Mouse (Mus musculus): ENCODE results near the gene Fam149a.
A peak's percentile ranks its signal among the peaks of the same experiment; 100 is the strongest.

Gene Fam149a

GRCm38 (mm10) chr8:45381963-45382347 is at the start of gene Fam149a:
Gene Fam149a, minus strand, starts transcription at chr8:45382291.
- no peak for DNase-seq

- DNase-seq, result no peak
Observed at GRCm38 (mm10) chr8:45420151-45420550, 38.1 kb upstream of the Fam149a start.

- no peak for DNase-seq
Observed at GRCm38 (mm10) chr8:45414965-45415364, 32.9 kb upstream of the Fam149a start.

GRCm38 (mm10) chr8:45410882-45411281 is 28.8 kb upstream of the Fam149a start, which contains the start of gene Tlr3:
Gene Tlr3, minus strand, starts transcription at chr8:45411080.
- DNase-seq, result no peak

GRCm38 (mm10) chr8:45410146-45410880 is 28.2 kb upstream of the Fam149a start:
- DNase-seq, result peak; percentile 14

DNA sequence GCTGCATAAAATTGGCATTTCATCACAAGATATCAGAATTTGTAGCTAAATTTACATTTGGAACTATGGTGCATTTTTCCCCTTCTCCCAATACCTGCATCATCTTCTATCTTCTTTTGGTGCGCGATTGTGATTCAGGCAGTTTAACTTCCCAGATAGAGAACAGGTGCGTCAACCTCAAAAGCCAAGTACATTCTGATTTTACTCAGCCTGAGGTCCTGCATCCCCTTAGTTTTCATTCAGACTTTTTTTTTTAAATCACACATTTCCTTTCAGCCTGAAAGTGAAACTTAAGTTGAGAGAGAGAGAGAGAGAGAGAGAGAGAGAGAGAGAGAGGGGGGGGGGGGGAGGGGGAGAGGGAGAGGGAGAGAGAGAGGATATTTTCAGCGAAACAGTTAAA is 27.6 kb upstream of the Fam149a start:
- no peak for DNase-seq

- no peak for DNase-seq
Observed at GRCm38 (mm10) chr8:45383250-45383649, 1.2 kb upstream of the Fam149a start.

DNA sequence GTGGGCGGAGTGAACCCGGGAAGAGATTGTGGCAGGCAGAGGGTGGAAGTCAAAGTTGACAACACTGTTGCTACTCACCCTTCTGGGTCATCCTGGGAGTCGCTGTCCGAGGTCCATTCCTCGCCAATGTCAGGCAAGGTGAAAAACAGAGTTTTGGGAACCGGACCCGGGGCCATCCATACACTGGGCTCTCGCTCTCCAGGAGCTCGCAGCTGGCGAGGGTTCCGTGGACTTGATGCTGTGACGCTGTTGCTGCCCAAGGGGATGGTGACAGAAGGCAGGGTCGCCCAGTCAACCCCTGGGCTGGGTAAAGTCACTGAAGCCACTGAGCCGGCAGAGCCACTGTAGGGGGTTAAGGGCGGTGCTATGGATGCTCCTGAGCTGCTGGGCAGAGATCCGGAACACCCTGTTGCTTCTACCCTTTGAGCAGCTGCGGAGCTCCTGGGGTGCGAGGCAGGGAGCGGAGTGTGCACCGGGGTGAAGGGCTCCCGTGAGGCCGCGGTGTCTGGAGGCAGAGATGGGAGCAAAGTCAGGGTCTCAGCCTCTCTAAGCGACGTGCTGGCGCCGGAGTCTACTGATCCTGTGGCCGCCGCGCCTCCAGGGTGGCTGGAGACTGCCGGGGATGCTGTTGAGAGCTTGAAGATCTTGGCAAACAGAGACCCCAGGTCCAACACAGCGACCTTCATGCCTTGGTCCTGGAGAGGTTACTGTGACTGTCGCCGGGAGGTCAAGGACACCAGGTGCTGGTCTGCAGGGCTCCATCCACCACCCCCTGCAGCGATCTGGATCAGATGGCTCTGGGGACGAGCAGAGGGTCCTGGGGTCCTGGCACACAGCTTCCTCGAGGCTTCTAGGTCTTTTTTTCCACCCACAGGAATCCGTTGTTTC is 772 bp downstream of the Fam149a start:
- DNase-seq, result no peak

DNA sequence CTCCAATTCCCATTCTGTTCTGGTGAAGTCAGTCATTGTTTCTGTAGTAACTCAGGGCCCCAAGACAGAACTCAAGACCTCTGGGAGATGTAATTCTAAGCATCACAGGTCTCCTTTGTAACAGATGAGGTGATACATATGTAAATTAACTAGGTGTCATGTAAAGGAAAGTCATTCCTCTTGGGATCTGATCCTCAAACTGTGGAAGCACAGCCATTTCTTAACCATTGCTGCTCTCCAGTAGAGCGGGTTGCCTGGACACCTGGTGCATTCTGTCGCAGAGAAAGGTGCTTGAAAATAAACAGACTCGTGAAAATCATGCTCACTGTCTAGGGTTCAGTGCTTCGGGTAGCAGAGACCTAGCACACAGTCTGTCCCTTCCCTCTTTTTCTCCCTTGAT is 1.5 kb downstream of the Fam149a start:
- DNase-seq, result no peak

GRCm38 (mm10) chr8:45374071-45374470 is 8.0 kb downstream of the Fam149a start:
- no peak for DNase-seq

GRCm38 (mm10) chr8:45367154-45367553 is 14.9 kb downstream of the Fam149a start:
- DNase-seq, result no peak

DNA sequence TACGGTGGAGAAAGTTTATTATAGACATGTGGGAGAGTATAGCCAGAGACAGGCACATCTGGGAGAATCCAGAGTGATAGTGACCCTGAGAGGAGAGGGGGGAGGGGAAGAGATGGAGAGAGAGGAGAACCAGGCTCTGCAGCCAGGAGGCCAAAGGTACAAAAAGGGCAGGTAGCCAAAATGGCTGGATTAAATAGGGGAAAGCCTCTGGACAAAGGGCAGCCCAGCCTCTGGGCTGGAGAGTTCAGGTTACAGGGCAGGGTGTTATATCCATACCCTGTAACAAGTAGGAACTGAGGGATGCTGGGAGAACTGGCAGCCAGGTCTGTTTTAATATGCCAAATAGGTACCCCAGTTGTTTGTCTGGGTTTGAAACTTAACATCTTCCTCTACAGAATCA is 18.9 kb downstream of the Fam149a start:
- DNase-seq, result no peak

DNA sequence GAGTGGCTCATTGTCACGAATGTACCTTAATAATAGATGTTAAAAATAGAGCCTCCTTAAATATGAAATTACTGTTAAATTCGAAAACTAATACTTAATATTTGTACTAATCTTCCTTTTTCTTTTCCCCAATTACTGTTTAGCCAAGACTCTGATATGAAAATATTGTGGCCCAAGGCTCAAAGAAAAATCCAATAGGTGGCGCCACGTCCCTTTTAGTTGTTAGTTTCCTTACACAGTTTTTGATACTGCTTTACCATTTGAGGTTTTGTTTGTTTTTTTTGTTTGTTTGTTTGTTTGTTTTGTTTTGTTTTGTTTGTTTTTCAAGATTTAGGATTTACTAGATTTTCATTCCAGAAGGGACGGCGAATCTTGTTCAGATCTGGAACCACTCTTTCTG is 19.8 kb downstream of the Fam149a start:
- DNase-seq, result peak; percentile 26

DNA sequence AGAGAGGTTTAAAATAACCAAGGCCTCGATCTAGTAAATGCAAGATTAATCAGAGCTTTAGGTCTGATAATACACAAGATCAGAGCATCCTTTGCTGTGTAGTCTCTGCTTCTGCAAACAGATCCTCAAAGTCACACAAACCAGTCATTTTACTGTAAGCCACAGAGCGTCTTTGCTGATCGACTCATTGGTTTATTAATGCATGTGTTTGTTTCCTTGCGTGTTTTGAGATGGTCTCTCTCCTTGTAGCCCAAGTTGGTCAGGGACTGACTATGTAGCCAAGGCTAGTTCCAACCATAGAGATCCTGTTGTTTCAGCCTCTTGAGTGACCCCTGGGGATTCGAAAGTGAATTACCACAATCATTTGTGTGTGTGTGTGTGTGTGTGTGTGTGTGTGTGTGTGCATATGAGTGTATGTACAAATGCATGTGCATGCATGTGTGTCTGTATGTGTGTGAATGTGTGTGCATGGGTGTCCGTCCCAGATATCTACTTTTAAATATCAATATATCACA is 22.9 kb downstream of the Fam149a start:
- DNase-seq, result no peak

GRCm38 (mm10) chr8:45358132-45358918 is 23.8 kb downstream of the Fam149a start:
- DNase-seq, result peak; percentile 42

DNA sequence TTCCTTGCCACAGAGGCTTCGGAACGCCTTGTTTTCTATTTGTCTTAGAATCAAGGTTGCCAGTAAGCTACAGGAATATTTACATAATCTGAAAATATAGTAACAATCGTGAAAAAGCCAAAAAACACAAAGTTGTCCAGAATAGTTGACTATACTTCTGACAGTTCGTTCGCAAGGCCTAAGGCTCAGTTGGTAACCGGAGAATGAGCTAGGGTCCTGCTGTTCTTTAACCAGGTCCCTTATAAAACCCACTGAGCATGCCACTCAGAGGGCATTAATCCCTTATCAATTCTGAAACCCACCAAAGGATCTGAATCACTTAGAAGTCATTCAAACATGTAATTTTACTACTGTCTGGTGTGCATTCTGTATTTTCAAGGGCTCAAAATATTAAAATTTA is 26.3 kb downstream of the Fam149a start:
- DNase-seq, result no peak

DNA sequence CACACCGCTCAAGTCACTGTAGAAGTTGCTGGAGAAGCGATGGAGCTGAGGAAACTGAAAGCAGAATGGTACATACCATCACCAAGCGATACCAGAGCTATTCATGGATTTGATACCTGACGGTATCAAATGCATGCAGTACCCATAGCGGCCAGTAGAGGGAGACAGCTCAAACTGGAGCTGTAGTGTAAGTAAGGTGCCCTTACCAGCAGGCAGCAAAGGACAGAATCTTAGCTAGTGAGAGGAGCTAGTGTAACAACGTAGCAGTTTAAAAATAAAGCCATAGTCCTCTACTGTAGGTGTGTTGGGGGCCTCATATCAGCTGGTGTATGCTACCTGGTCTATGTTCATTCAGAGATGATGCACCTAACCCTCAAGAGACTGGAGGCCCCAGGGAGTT is 37.1 kb downstream of the Fam149a start:
- peak; percentile 54 for DNase-seq

- no peak for DNase-seq
Observed at GRCm38 (mm10) chr8:45344298-45344697, 37.8 kb downstream of the Fam149a start.

DNA sequence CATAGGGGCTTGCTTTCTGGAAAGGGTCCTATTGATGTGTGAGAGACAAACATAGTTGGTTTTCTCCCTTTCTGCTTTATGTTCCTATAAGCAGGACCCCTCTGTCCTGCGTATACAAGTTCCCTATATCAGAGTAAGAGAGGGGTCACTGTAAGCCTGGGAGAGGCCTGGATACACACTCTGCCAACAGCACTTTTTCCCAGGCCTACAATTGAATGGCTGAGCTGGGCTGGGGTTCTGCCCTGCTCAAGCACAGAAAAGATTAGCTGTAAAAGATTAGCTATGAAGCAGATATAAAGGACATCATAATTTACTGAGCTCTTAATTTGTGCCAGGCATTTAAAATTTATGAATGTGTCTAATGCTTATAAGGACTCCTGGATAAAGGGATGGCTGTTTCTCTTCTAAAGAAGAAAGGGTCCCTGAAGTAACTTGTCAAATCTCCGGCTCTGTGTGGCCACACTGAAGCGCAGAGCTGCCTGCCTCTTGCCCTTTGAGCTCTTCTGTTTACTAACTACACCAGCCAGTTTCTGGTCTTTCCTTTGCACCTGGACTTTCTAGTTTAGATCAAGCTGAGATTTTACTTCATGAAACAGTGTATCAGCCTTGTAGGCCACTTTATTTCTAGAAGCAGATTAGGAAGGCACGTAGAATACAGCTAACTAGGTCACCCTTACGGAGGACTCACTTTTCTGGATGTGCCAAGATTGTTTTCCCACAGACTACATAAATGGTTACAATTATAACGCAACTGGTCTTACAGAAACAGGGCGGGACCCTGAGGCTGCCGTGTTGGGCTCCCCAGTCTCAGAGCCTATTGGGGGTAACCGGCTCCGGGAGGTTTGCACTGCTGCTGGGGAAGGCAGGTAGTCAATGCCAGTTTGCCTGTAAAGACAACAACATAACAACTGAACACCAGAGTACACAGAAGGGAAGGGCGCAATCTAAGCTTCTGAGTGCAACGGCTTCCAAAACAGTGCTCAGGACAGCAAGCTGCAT is 40.2 kb downstream of the Fam149a start:
- DNase-seq, result no peak

GRCm38 (mm10) chr8:45333493-45333892 is 48.6 kb downstream of the Fam149a start:
- DNase-seq, result peak; percentile 7

DNA sequence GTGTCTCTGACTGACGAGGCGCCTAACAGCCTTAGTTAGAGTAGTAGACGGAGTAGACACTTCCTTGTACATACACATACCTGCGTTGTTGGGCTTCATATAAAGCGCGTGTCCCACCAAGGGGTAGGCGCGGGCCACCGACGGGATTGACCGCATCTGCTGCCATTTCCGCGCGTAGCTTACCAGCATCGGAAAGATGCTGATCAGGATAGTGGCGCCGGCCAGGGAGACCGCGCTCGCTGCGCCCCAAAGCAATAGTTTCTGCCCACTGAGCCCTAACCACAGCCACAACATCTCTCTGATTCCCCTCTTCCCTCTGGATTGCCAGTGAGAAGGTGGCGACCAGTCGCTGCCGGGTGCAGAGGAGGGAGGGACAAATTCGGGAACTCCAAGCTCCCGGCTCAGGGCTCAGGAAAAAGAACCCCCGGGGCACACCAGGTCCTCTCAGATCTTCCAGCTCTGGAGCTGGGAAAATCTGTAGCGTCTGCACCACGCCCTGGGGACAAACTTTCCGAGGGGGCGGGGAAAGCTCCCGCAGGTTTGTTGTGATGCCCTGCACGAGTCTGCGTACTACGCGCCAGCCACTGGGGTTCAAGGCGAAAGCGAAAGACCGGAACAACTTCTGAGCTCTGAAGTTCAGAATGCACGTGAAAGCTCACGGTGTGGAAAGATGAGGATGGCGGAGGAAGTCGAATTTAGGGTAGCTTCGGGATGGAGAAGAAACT is 49.2 kb downstream of the Fam149a start, which contains the start of gene Cyp4v3:
TSS of gene Cyp4v3 (minus strand) at position 532 of the 725 bp plus-strand sequence.
- DNase-seq, result peak; percentile 55
